Mouse (Mus musculus) small intestine, adult 2 months (tissue): ENCODE measurements around the gene Itgb7. TPM values are rescaled to one million over a fixed set of nuclear protein-coding genes. Genes with fewer than 3 reads are reported as not detected.

Source experiments
- H3K27ac ChIP-seq: fragments of 200-500 bp; 2 replicates; pipeline ENCODE4 v1.5.1; 2012; ENCODE audit warnings: low read depth, low read length, control low read depth, inconsistent platforms; ENCODE audit not compliant: insufficient read depth
- H3K27me3 ChIP-seq: fragments of 200-500 bp; 2 replicates; pipeline ENCODE4 v1.6.1; 2012; ENCODE audit warnings: mild to moderate bottlenecking, moderate library complexity, low read length, inconsistent platforms; ENCODE audit not compliant: control insufficient read depth, insufficient read depth
- H3K36me3 ChIP-seq: fragments of 200-500 bp; 2 replicates; pipeline ENCODE4 v1.6.1; 2012; ENCODE audit warnings: mild to moderate bottlenecking, low read length, control low read depth, inconsistent platforms; ENCODE audit not compliant: control insufficient read depth, insufficient read depth
- H3K4me1 ChIP-seq: fragments of 200-500 bp; 2 replicates; pipeline ENCODE4 v1.6.1; 2012; ENCODE audit warnings: low read length, inconsistent platforms, mixed read lengths; ENCODE audit not compliant: control insufficient read depth, insufficient read depth, insufficient read length
- H3K4me3 ChIP-seq: fragments of 200-500 bp; 2 replicates; pipeline ENCODE4 v1.5.1; 2012; ENCODE audit warnings: low read depth, mild to moderate bottlenecking, control low read depth, inconsistent platforms, low read length, moderate library complexity
- CTCF ChIP-seq: fragments of 200-500 bp; IDR thresholded peaks from 2 replicates; pipeline ENCODE4 v1.5.1; 2012; ENCODE audit warnings: low read depth, mild to moderate bottlenecking, control low read depth, inconsistent platforms, low read length, moderate library complexity, mixed read lengths; ENCODE audit not compliant: insufficient replicate concordance, insufficient read length; ENCODE audit errors: extremely low read depth
- POLR2A ChIP-seq: fragments of 200-500 bp; IDR thresholded peaks from 2 replicates; pipeline ENCODE4 v1.6.1; 2012; ENCODE audit warnings: low read depth, mild to moderate bottlenecking, control low read depth, inconsistent platforms, low read length, moderate library complexity
- WGBS: fragments of 180-500 bp; shearing (Covaris S2); methylation state at CpG from one replicate; pipeline ENCODE4 v1.1.7; 2018; 5-methylcytosine and 5-hydroxymethylcytosine counted together
- polyA plus RNA-seq: library from polyadenylated mRNA; depleted of rRNA; stranded (reverse); fragments of >200 nt; gene quantifications from 2 replicates; pipeline ENCODE4 v1.2.3, GENCODE M21; 2012

Gene Itgb7
- polyA plus RNA-seq, 1 experiment = 23.2 TPM

GRCm38 (mm10) chr15:102222386-102222785 lies 9.4 kb downstream of the Itgb7 start:
- Histone ChIP-seq H3K4me3 (no peak overlapping the region), H3K36me3 (no peaks in the 10 kb centered on the region), H3K4me1 (peaks cover 8% of the 10 kb centered on the region), H3K27me3 (no peaks in the 10 kb centered on the region), H3K27ac (no peak overlapping the region)
- TF ChIP-seq CTCF (no peak), POLR2A (no peak)
- 71% methylated on average over 10 of the region's 10 CpGs for WGBS

GRCm38 (mm10) chr15:102217325-102217724 lies 14.4 kb downstream of the Itgb7 start:
- TF ChIP-seq CTCF (no peak), POLR2A (no peak)
- Histone ChIP-seq H3K36me3 (peaks cover 29% of the 10 kb centered on the region), H3K4me3 (no peak overlapping the region), H3K27ac (no peak overlapping the region), H3K4me1 (no peaks in the 10 kb centered on the region), H3K27me3 (no peaks in the 10 kb centered on the region)
- 76% methylated on average over 7 of the region's 7 CpGs for whole genome bisulfite sequencing

GRCm38 (mm10) chr15:102216459-102217228 lies 15.1 kb downstream of the Itgb7 start:
- Histone ChIP-seq H3K27me3 (no peaks in the 10 kb centered on the region), H3K4me1 (no peaks in the 10 kb centered on the region), H3K36me3 (peaks cover 35% of the 10 kb centered on the region), H3K4me3 (no peak overlapping the region), H3K27ac (no peak overlapping the region)
- WGBS = 83% methylated on average over 16 of the region's 16 CpGs
- TF ChIP-seq POLR2A (no peak), CTCF (no peak)

- Histone ChIP-seq H3K27me3 (no peaks in the 10 kb centered on the region), H3K27ac (no peak overlapping the region), H3K36me3 (peaks cover 41% of the 10 kb centered on the region), H3K4me1 (no peaks in the 10 kb centered on the region), H3K4me3 (no peak overlapping the region)
- WGBS = 76% methylated on average over 6 of the region's 6 CpGs
- no peak for TF ChIP-seq CTCF
- TF ChIP-seq POLR2A = no peak
Observed at GRCm38 (mm10) chr15:102215624-102216023, 16.1 kb downstream of the Itgb7 start.

- no peak for TF ChIP-seq CTCF
- no peak for TF ChIP-seq POLR2A
- 62% methylated on average over 2 of the region's 2 CpGs for WGBS
- Histone ChIP-seq H3K36me3 (peaks cover 54% of the 10 kb centered on the region), H3K27me3 (no peaks in the 10 kb centered on the region), H3K4me3 (no peak overlapping the region), H3K4me1 (no peaks in the 10 kb centered on the region), H3K27ac (no peak overlapping the region)
Observed at GRCm38 (mm10) chr15:102214132-102214531, 17.6 kb downstream of the Itgb7 start.

GRCm38 (mm10) chr15:102211895-102212294 lies 19.8 kb downstream of the Itgb7 start:
- no peak overlapping the region for H3K27ac ChIP-seq
- H3K27me3 ChIP-seq = no peaks in the 10 kb centered on the region
- 65% methylated on average over 6 of the region's 6 CpGs for WGBS
- no peaks in the 10 kb centered on the region; the same call in 1 of the 2 replicates for H3K4me1 ChIP-seq
- H3K4me3 ChIP-seq = no peak overlapping the region
- peaks cover 70% of the 10 kb centered on the region for H3K36me3 ChIP-seq
- TF ChIP-seq POLR2A (no peak), CTCF (no peak)

- 74% methylated on average over 4 of the region's 4 CpGs for WGBS
- Histone ChIP-seq H3K27ac (no peak overlapping the region), H3K27me3 (no peaks in the 10 kb centered on the region), H3K36me3 (peaks cover 70% of the 10 kb centered on the region), H3K4me1 (no peaks in the 10 kb centered on the region; the same call in 1 of the 2 replicates), H3K4me3 (no peak overlapping the region)
- TF ChIP-seq POLR2A (no peak), CTCF (no peak)
Observed at GRCm38 (mm10) chr15:102210816-102211215, 20.9 kb downstream of the Itgb7 start.
